Mouse (Mus musculus): ENCODE measurements around the gene Wnt4. TPM values are rescaled to one million over a fixed set of nuclear protein-coding genes. Genes with fewer than 3 reads are reported as not detected.

Wnt4 gene
- polyA plus RNA-seq, 2 experiments: 0.09 to 0.25 TPM

- Histone ChIP-seq H3K4me2 (ENCODE audit: low read depth) (no peak overlapping the region), H3K9me3 (ENCODE audit: control insufficient read depth, low read length) (no peaks in the 10 kb centered on the region), H3K4me3 (ENCODE audit: insufficient read depth in 1 of 2, low read depth in 2 of 2, low read length in 2 of 2) (no peak overlapping the region), H3K9ac (replicated peaks) (no peak overlapping the region), H3K27ac (no peak overlapping the region), H3K27me3 (ENCODE audit: control insufficient read depth, insufficient read depth, low read length) (no peaks in the 10 kb centered on the region), H3K4me1 (replicated peaks; ENCODE audit: control insufficient read depth in 2 of 2, insufficient read depth in 2 of 2, low read length in 1 of 2) (no peaks in the 10 kb centered on the region), H3K36me3 (replicated peaks; ENCODE audit: control insufficient read depth, insufficient read depth, low read depth) (peaks cover 61% of the 10 kb centered on the region)
- DNase-seq (ENCODE audit: low read depth in 3 of 3, low spot score in 3 of 3): no peak
- WGBS (ENCODE audit: insufficient replicate concordance): 81% methylated on average over 6 of the region's 6 CpGs
- no peak for ATAC-seq (ENCODE audit: insufficient read depth)
- no peak for TF ChIP-seq EP300 (IDR thresholded peaks at IDR 0.05; ENCODE audit: low read depth)
- no peak for TF ChIP-seq CTCF (IDR thresholded peaks at IDR 0.05; ENCODE audit: low read depth)
Observed at GRCm38 (mm10) chr4:137324926-137325325, 47.6 kb downstream of the Wnt4 start.

- Histone ChIP-seq H3K9ac (replicated peaks) (no peak overlapping the region), H3K27me3 (ENCODE audit: control insufficient read depth, insufficient read depth, low read length) (no peaks in the 10 kb centered on the region), H3K4me1 (replicated peaks; ENCODE audit: control insufficient read depth in 2 of 2, insufficient read depth in 2 of 2, low read length in 1 of 2) (no peaks in the 10 kb centered on the region), H3K4me3 (ENCODE audit: insufficient read depth in 1 of 2, low read depth in 2 of 2, low read length in 2 of 2) (no peak overlapping the region), H3K4me2 (ENCODE audit: low read depth) (no peak overlapping the region), H3K27ac (no peak overlapping the region), H3K36me3 (replicated peaks; ENCODE audit: control insufficient read depth, insufficient read depth, low read depth) (peaks cover 53% of the 10 kb centered on the region), H3K9me3 (ENCODE audit: control insufficient read depth, low read length) (no peaks in the 10 kb centered on the region)
- WGBS (ENCODE audit: insufficient replicate concordance): 58% methylated on average over 3 of the region's 3 CpGs
- ATAC-seq (ENCODE audit: insufficient read depth): no peak
- DNase-seq (ENCODE audit: low read depth in 3 of 3, low spot score in 3 of 3): no peak
- TF ChIP-seq EP300 (IDR thresholded peaks at IDR 0.05; ENCODE audit: low read depth): peak; percentile 37
- no peak for TF ChIP-seq CTCF (IDR thresholded peaks at IDR 0.05; ENCODE audit: low read depth)
Observed at GRCm38 (mm10) chr4:137326494-137326893, 49.2 kb downstream of the Wnt4 start.

- ATAC-seq (ENCODE audit: insufficient read depth): no peak
Observed at GRCm38 (mm10) chr4:137332051-137332450, 54.8 kb downstream of the Wnt4 start.

GRCm38 (mm10) chr4:137336468-137336867, 59.2 kb downstream of the Wnt4 start:
- Histone ChIP-seq H3K27me3 (ENCODE audit: control insufficient read depth, insufficient read depth, low read length) (no peaks in the 10 kb centered on the region), H3K9me3 (ENCODE audit: control insufficient read depth, low read length) (no peaks in the 10 kb centered on the region), H3K9ac (replicated peaks) (no peak overlapping the region), H3K27ac (no peak overlapping the region), H3K4me3 (ENCODE audit: insufficient read depth in 1 of 2, low read depth in 2 of 2, low read length in 2 of 2) (no peak overlapping the region), H3K4me1 (replicated peaks; ENCODE audit: control insufficient read depth in 2 of 2, insufficient read depth in 2 of 2, low read length in 1 of 2) (peaks cover 0 to 12% of the 10 kb centered on the region in 2 experiments; a peak in 3 of 4 replicates), H3K4me2 (ENCODE audit: low read depth) (no peak overlapping the region), H3K36me3 (replicated peaks; ENCODE audit: control insufficient read depth, insufficient read depth, low read depth) (peaks cover 25% of the 10 kb centered on the region)
- no peak for ATAC-seq (ENCODE audit: insufficient read depth)
- TF ChIP-seq EP300 (IDR thresholded peaks at IDR 0.05; ENCODE audit: low read depth) (no peak), CTCF (IDR thresholded peaks at IDR 0.05; ENCODE audit: low read depth) (no peak)
- WGBS (ENCODE audit: insufficient replicate concordance): 90% methylated on average over 5 of the region's 5 CpGs
- DNase-seq (ENCODE audit: low read depth in 3 of 3, low spot score in 3 of 3): no peak

More at GRCm38 (mm10) chr4:137332051-137332450, 54.8 kb downstream of the Wnt4 start:
- Histone ChIP-seq H3K9me3 (ENCODE audit: control insufficient read depth, low read length) (no peaks in the 10 kb centered on the region), H3K9ac (replicated peaks) (no peak overlapping the region), H3K27ac (no peak overlapping the region), H3K4me3 (ENCODE audit: insufficient read depth in 1 of 2, low read depth in 2 of 2, low read length in 2 of 2) (no peak overlapping the region), H3K4me2 (ENCODE audit: low read depth) (no peak overlapping the region), H3K27me3 (ENCODE audit: control insufficient read depth, insufficient read depth, low read length) (no peaks in the 10 kb centered on the region), H3K4me1 (replicated peaks; ENCODE audit: control insufficient read depth in 2 of 2, insufficient read depth in 2 of 2, low read length in 1 of 2) (peaks cover 0 to 2% of the 10 kb centered on the region in 2 experiments; a peak in 1 of 4 replicates), H3K36me3 (replicated peaks; ENCODE audit: control insufficient read depth, insufficient read depth, low read depth) (peaks cover 50% of the 10 kb centered on the region)
- no peak for DNase-seq (ENCODE audit: low read depth in 3 of 3, low spot score in 3 of 3)
- TF ChIP-seq CTCF (IDR thresholded peaks at IDR 0.05; ENCODE audit: low read depth) (no peak), EP300 (IDR thresholded peaks at IDR 0.05; ENCODE audit: low read depth) (no peak)

- no peak overlapping the region for H3K4me2 ChIP-seq (ENCODE audit: low read depth)
- 72% methylated on average over 1 of the region's 1 CpGs for WGBS (ENCODE audit: insufficient replicate concordance)
- peaks cover 4 to 15% of the 10 kb centered on the region in 2 experiments; a peak in 3 of 4 replicates for H3K4me1 ChIP-seq (replicated peaks; ENCODE audit: control insufficient read depth in 2 of 2, insufficient read depth in 2 of 2, low read length in 1 of 2)
- no peaks in the 10 kb centered on the region for H3K9me3 ChIP-seq (ENCODE audit: control insufficient read depth, low read length)
- no peak overlapping the region for H3K9ac ChIP-seq (replicated peaks)
- peaks cover 10% of the 10 kb centered on the region for H3K36me3 ChIP-seq (replicated peaks; ENCODE audit: control insufficient read depth, insufficient read depth, low read depth)
- H3K27me3 ChIP-seq (ENCODE audit: control insufficient read depth, insufficient read depth, low read length): no peaks in the 10 kb centered on the region
- TF ChIP-seq EP300 (IDR thresholded peaks at IDR 0.05; ENCODE audit: low read depth): no peak
- no peak for TF ChIP-seq CTCF (IDR thresholded peaks at IDR 0.05; ENCODE audit: low read depth)
- no peak overlapping the region for H3K27ac ChIP-seq
- ATAC-seq (ENCODE audit: insufficient read depth) (no peak), DNase-seq (ENCODE audit: low read depth in 3 of 3, low spot score in 3 of 3) (no peak)
- H3K4me3 ChIP-seq (ENCODE audit: insufficient read depth in 1 of 2, low read depth in 2 of 2, low read length in 2 of 2): no peak overlapping the region
Observed at GRCm38 (mm10) chr4:137339415-137339814, 62.1 kb downstream of the Wnt4 start.
